Mouse (Mus musculus): Measurements from ENCODE around the gene Slc26a5.

The Slc26a5 gene

DNA sequence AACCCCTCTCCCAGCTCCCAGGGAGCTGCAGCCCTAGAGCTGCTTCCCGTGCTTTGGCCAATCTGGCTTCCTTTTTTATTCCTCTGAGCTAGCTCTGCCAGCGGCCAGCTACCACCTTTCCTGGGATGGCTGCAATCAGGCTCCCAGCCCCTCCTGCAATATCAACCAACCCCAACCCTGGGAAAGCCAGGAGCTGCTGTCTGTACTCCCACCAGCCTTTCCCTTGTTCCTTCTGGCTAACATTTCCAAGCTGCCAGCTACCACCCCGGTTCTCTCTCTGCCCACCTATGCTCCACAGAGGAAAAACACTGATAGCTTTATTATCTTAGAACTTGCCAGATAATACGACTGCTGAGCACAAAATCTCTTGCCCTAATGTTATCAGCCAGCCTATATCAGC, 60.6 kb downstream of the Slc26a5 start:
- CTCF ChIA-PET = no interaction called here

DNA sequence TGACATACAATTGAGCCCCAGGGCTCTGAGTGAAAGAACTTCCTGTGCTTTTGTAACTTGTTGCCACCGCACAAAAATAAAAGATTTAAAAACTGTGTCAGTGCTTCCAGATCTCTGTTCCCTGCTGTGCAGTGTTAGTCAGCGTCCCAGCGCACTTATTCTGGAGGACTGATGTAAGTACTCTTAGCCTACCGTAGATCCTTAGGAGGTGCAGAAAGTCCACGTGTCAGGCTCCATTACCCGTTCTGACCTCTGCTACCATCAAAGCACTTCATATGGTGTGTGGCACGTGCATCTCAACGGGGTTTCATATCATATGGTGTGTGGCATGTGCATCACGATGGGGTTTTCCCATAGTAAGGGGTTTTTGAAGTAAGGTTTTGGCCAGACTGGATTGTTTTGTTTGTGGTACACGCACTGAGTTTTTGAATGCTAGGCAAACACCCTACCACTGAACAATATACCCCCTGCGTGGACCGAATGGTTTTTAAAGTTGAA, 61.7 kb downstream of the Slc26a5 start:
- CTCF ChIA-PET = no interaction called here

DNA sequence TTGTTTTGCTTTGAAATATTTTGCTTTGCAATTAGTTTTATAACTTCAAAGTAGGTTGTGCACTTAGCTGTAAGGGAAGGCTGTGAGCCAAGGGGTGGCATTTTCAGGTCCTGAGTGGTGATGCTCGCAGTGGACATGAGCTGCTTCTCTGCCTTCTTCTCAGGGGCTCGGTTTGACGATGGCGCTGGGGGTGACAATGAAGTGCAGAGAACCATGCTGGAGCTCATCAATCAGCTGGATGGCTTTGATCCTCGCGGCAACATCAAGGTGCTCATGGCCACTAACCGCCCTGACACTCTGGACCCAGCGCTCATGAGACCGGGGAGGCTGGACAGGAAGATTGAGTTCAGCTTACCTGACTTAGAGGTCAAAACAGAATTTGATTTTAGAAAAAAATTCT, 62.5 kb downstream of the Slc26a5 start:
- CTCF ChIA-PET = no interaction called here

DNA sequence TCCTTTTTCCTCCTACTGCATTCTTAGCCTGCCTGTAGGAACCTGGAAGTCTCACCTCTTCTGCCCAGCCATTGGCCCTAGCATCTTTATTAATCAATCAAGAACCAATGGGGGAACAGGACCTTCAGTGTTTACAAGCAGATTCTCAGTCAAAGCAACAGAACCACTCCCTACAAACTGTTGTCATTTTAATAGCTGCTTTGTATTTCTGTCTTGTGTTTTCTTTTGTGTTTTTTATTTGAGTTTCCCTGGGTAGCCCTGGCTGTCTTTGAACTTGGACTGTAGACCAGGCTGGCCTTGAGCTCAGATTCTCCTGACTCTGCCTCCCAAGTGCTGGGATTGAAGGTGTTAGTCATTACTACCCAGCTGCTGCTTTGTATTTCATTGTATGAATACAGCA, 73.2 kb downstream of the Slc26a5 start:
- CTCF ChIA-PET = no interaction called here

DNA sequence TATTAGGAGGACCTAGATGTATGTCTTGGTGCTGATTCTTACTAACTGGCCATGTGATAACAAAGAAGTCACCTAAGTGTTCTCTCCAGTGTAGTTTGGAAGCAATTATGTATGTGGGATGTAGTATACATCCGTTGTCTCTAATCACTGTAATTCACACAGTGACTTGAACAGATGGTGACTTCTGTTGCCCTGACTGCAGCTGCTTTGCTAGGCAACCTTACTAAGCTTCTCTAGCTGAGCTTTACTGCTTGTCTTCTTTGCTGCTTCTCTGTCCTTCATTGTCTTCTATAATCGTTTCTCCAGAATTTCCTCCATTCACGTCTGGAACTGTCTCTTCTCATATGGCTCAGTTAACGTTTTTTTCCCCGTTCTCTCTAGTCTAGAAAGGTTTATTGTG, 76.3 kb downstream of the Slc26a5 start:
- CTCF ChIA-PET = interaction anchor here (0.7 kb wide), 1 partner anchor 294 kb away, joined by 26 read pairs; no protein-coding TSS in a partner anchor

DNA sequence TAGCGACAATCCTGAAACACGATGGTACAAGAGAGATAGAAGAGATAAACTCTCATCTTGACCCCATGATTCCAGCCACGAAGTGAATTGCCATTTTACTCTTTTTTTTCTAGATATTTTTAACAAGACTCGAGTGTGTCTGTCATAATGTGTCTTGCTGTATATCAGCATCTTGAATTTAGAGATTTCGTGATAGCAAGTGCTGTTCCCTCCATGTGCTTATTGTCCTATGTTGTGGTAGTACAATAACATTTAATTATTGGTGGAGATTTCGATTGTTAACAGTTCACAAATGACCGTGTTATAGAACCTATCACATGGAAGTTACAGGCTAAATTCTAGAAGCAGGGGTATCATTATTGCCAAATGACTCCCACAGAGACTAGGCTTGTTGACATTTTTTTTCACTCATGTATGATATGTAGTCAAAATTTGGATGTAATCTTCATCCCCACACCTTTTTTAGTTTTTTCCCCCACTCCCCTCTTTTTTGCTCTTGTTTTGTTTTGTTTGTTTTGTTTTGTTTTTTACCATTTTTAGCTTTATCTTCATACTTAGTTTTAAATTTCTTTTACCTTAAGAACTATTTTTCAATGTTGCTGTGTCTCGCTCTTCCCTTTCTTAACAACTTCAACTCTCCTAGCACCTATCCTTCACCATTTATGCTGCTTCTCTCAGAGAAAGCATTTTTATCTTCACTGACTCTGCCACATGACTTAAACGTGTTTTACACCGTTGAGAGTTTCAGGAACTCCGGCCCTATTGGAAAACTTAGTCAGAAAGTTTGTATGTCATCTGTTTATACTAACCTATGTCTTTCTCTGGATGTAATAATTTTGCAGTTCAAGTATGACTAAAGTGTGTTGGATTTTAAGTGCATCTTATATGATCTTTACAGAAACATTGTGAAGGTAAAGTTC, 78.0 kb downstream of the Slc26a5 start:
- CTCF ChIA-PET = no interaction called here

DNA sequence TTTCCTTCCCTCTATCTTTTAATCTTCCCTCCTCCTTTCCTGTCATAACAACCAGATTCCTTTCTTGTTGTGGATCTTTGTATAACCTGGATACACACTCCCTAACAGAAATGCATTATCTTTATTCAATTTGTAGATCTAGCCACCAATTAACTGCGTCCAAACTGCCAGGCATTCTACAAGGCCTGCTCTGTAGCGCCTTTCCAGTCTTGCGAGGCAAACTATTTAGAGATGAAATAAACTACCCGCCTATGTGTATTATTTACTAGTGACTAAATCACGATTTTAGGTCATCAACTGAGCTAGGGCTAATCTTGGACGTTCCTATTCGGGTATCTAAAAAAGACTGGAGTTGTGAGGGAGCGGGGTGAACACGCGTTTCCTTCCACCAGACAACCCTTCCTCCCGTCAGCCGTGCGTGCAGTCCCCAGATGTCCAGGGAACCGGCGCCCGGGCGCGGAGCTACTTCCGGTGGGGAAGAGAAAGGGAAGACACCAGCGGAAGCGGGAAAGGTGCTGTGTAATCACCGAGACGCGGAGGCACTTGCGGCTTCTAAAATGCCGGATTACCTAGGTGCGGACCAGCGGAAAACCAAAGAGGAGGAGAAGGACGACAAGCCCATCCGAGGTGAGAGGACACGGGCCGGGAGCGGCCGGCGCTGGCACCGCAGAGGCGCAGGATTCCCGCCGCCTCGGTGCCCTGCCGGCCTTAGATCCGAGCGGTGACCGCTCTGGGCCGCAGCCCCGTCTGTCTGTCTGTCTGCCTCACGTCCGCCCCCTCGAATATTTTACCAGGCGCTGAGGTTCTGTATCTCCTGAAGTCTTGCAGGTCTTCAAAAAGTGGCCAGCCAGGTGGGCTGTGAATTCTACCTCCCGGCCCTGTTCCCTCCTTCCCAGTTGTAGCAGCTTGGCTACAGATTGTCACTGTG, 78.9 kb downstream of the Slc26a5 start:
- CTCF ChIA-PET = no interaction called here

DNA sequence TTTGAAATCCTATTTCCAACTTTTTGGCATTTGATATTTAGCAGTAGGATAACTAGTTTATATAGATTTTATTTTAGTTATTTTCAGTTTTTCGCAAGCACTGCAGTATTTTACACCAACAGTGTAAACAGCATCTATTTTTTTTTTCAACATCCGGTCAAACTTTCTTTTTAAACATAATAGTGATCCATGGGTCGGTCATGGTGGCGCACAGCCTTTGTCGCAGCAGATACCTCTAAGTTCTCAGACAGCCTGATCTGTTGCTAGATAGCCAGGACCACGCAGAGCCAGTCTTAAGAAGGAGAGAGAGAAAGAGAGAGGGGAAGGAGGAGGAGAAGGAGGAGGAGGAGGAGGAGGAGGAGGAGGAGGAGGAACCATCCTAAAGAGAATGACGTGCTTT, 79.6 kb downstream of the Slc26a5 start:
- CTCF ChIA-PET = interaction anchor here (0.9 kb wide), 1 partner anchor 52 kb away, joined by 3 read pairs; no protein-coding TSS in a partner anchor

DNA sequence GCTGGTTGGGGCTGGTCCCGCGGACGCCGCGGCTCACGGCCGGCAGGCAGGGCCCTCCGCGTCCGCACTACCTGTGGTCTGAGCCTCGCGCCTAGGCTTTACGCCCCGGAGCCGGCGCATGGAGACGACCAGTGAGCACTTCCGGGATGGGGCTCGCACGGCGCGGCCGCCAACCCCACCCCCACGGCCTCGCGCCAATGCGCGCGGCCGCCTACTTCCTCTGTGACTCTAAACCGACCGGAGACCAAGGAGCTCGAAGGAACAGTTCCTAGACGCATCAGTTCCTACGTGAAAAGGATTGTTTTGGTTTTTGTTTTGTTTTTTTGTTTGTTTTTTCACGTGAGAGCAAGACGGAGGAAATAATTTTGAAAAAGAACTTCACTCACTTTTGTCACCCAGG, 80.4 kb downstream of the Slc26a5 start, which contains the start of the genes Dnajc2 and Psmc2:
Gene Dnajc2 (minus strand): TSS at position 199 of the 400 bp plus-strand sequence.
Gene Psmc2 (plus strand): TSS at position 231 of the 400 bp plus-strand sequence.
- CTCF ChIA-PET = interaction anchor here (0.7 to 0.9 kb wide), 2 partner anchors 51 to 897 kb away, joined by 3 to 4 read pairs; no protein-coding TSS in a partner anchor

DNA sequence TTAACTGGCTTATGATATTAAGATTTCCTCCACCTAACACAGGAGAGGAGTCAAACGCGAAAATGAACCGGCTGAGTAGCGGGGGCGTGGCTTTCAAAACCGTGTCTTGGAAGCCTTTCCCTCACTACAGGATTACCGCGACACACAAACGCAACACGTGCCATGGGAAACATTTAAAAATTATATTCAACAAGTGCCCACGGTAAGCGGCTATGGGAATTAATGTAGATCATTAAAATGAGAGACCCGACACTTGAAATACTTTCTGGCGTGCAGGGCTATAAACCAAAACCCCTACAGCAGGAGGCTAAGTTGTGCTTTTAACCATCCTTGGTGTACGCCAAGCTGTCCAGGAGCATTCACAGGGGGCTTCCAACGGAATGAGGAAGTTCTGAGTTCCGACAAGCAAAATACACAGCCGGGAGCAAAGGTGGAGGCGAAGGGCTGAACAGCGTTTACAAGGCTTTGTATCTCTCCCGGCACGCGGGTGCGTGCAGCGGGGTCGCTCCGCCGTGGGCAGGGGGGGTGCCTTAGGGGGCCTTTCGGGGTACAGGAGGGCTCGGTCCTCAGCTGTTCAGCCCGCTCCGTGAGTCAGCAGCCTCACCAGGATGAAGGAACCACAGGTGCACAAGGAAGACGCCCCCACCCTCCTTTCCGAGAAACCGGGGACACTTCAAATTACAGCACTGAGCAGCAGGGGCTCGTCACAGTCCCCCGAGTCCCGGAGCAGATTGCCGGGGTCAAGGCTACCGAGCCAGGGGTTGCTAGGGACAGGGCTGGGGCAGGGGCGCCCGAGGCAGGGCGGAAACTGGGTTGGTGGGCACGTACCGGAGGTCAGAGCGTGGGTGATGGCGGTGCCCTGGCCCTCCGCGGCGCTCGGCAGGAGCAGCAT, 81.0 kb downstream of the Slc26a5 start:
- CTCF ChIA-PET = interaction anchor here (0.7 kb wide), 1 partner anchor 896 kb away, joined by 4 read pairs; no protein-coding TSS in a partner anchor

DNA sequence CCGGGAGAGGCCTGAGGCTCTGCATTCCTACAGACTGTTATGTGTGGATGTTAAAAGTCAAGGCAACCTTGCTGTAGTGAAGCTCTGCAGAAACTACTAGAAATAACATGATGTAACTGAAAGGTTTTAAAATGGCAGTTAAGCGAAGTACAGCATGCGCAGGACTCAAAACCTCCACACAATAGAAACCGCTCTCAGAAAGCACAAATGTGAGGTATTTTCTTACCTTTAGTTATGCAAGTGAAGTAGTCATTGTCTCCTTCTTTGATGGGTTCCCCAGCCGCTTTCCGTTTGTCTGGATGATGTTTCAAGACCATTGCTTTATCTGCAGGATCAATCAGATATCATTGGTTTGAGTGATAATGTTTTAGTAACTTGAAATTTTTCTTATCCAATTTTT, 88.9 kb downstream of the Slc26a5 start:
- CTCF ChIA-PET = no interaction called here

DNA sequence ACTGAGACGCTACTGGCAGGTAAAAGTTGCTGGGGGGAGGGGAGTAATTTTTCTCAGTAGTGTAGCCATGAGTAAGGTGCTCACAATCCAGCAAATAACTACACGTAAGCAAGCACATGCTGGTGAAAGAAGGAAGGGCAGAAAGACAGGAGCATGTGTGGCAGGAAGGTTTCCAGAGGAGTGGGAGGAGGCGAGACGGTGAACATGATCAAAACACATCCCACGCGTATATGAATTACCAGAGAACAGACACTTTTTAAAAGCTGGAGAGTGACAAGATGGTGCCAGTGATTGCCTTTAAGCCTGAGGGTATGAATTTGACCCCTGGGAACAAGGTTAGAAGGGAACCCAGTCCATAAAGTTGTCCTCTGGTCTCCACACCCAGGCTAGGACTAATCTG, 95.6 kb downstream of the Slc26a5 start:
- CTCF ChIA-PET = interaction anchor here (0.6 kb wide), 1 partner anchor 13 kb away, joined by 4 read pairs; no protein-coding TSS in a partner anchor

DNA sequence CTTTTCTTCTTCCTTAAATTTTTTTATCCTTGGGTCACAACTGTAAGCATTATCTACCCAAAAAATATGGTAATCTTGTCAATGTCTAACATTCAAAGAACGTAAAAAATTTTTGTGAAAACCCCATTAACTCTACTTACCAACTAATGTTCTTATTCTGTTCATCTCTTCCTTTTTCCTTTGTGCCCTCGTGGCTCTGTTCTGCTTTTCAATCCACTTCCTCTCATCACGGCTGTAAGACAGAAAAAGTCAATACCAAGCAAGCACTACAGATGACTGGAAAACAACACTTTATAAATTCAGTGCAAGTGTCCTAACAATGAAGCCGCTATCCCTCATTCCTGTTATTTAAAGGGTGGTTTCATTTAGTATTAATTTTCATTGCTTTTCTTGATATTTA, 96.9 kb downstream of the Slc26a5 start:
- CTCF ChIA-PET = no interaction called here
